Mouse (Mus musculus): ENCODE data around the gene Rptor. TPM values are rescaled to one million over a fixed set of nuclear protein-coding genes. Genes with fewer than 3 reads are reported as not detected.
A peak's percentile ranks its signal among the peaks of the same experiment; 100 is the strongest.

Rptor gene
- polyA plus RNA-seq, 1 experiment from 2014 or later: 7.1 TPM

GRCm38 (mm10) chr11:119868138-119868537, 265.4 kb downstream of the Rptor start:
- TF ChIP-seq CTCF (IDR thresholded peaks at IDR 0.05; ENCODE audit: low read depth): no peak
- H3K9ac ChIP-seq (ENCODE audit: low read depth, low read length): no peak overlapping the region
- H3K4me3 ChIP-seq (replicated peaks; ENCODE audit: low read depth, low read length): no peak overlapping the region
- H3K9me3 ChIP-seq (replicated peaks; ENCODE audit: low read length): no peaks in the 10 kb centered on the region
- H3K27ac ChIP-seq: no peak overlapping the region
- H3K4me2 ChIP-seq (ENCODE audit: low read length): no peak overlapping the region
- ATAC-seq (replicated peaks; ENCODE audit: low FRiP score, low read depth) (no peak), DNase-seq (ENCODE audit: low spot score) (no peak)
- H3K36me3 ChIP-seq (ENCODE audit: insufficient read depth, low read length): peaks cover 21% of the 10 kb centered on the region; the same call in 1 of the 2 replicates
- no peaks in the 10 kb centered on the region for H3K27me3 ChIP-seq (ENCODE audit: insufficient read depth, low read length)
- WGBS: 75% methylated on average over 3 of the region's 3 CpGs
- no peaks in the 10 kb centered on the region for H3K4me1 ChIP-seq (replicated peaks; ENCODE audit: insufficient read depth, low read length)

GRCm38 (mm10) chr11:119868556-119868955, 265.9 kb downstream of the Rptor start:
- Histone ChIP-seq H3K4me3 (replicated peaks; ENCODE audit: low read depth, low read length) (no peak overlapping the region), H3K9me3 (replicated peaks; ENCODE audit: low read length) (no peaks in the 10 kb centered on the region), H3K4me2 (ENCODE audit: low read length) (no peak overlapping the region), H3K9ac (ENCODE audit: low read depth, low read length) (no peak overlapping the region), H3K27ac (no peak overlapping the region), H3K27me3 (ENCODE audit: insufficient read depth, low read length) (no peaks in the 10 kb centered on the region), H3K36me3 (ENCODE audit: insufficient read depth, low read length) (peaks cover 21% of the 10 kb centered on the region; the same call in 1 of the 2 replicates), H3K4me1 (replicated peaks; ENCODE audit: insufficient read depth, low read length) (no peaks in the 10 kb centered on the region)
- WGBS: 77% methylated on average over 4 of the region's 4 CpGs
- ATAC-seq (replicated peaks; ENCODE audit: low FRiP score, low read depth) (no peak), DNase-seq (ENCODE audit: low spot score) (peak; percentile 11)
- TF ChIP-seq CTCF (IDR thresholded peaks at IDR 0.05; ENCODE audit: low read depth): no peak

- H3K9ac ChIP-seq (ENCODE audit: low read depth, low read length): no peak overlapping the region
- no peak for DNase-seq (ENCODE audit: low spot score)
- H3K36me3 ChIP-seq (ENCODE audit: insufficient read depth, low read length): peaks cover 37% of the 10 kb centered on the region
- H3K4me2 ChIP-seq (ENCODE audit: low read length): no peak overlapping the region
- 88% methylated on average over 7 of the region's 7 CpGs for WGBS
- no peak for TF ChIP-seq CTCF (IDR thresholded peaks at IDR 0.05; ENCODE audit: low read depth)
- no peaks in the 10 kb centered on the region for H3K4me1 ChIP-seq (replicated peaks; ENCODE audit: insufficient read depth, low read length)
- no peaks in the 10 kb centered on the region for H3K9me3 ChIP-seq (replicated peaks; ENCODE audit: low read length)
- no peak for ATAC-seq (replicated peaks; ENCODE audit: low FRiP score, low read depth)
- H3K27me3 ChIP-seq (ENCODE audit: insufficient read depth, low read length): no peaks in the 10 kb centered on the region
- H3K27ac ChIP-seq: no peak overlapping the region
- no peak overlapping the region for H3K4me3 ChIP-seq (replicated peaks; ENCODE audit: low read depth, low read length)
Observed at GRCm38 (mm10) chr11:119871141-119871540, 268.4 kb downstream of the Rptor start.

- Histone ChIP-seq H3K27ac (no peak overlapping the region), H3K4me2 (ENCODE audit: low read length) (no peak overlapping the region), H3K36me3 (ENCODE audit: insufficient read depth, low read length) (peaks cover 40% of the 10 kb centered on the region), H3K9me3 (replicated peaks; ENCODE audit: low read length) (no peaks in the 10 kb centered on the region), H3K4me3 (replicated peaks; ENCODE audit: low read depth, low read length) (no peak overlapping the region), H3K27me3 (ENCODE audit: insufficient read depth, low read length) (no peaks in the 10 kb centered on the region), H3K9ac (ENCODE audit: low read depth, low read length) (no peak overlapping the region), H3K4me1 (replicated peaks; ENCODE audit: insufficient read depth, low read length) (no peaks in the 10 kb centered on the region)
- no peak for TF ChIP-seq CTCF (IDR thresholded peaks at IDR 0.05; ENCODE audit: low read depth)
- ATAC-seq (replicated peaks; ENCODE audit: low FRiP score, low read depth): no peak
- DNase-seq (ENCODE audit: low spot score): no peak
- 92% methylated on average over 4 of the region's 4 CpGs for WGBS
Observed at GRCm38 (mm10) chr11:119873643-119874042, 270.9 kb downstream of the Rptor start.

GRCm38 (mm10) chr11:119874841-119875240, 272.1 kb downstream of the Rptor start:
- no peak overlapping the region for H3K27ac ChIP-seq
- H3K4me3 ChIP-seq (replicated peaks; ENCODE audit: low read depth, low read length): no peak overlapping the region
- 85% methylated on average over 1 of the region's 1 CpGs for WGBS
- no peak overlapping the region for H3K9ac ChIP-seq (ENCODE audit: low read depth, low read length)
- no peak for TF ChIP-seq CTCF (IDR thresholded peaks at IDR 0.05; ENCODE audit: low read depth)
- H3K9me3 ChIP-seq (replicated peaks; ENCODE audit: low read length): no peaks in the 10 kb centered on the region
- no peak overlapping the region for H3K4me2 ChIP-seq (ENCODE audit: low read length)
- no peak for DNase-seq (ENCODE audit: low spot score)
- no peaks in the 10 kb centered on the region for H3K4me1 ChIP-seq (replicated peaks; ENCODE audit: insufficient read depth, low read length)
- no peak for ATAC-seq (replicated peaks; ENCODE audit: low FRiP score, low read depth)
- H3K27me3 ChIP-seq (ENCODE audit: insufficient read depth, low read length): no peaks in the 10 kb centered on the region
- H3K36me3 ChIP-seq (ENCODE audit: insufficient read depth, low read length): peaks cover 40% of the 10 kb centered on the region

- H3K27me3 ChIP-seq (ENCODE audit: insufficient read depth, low read length): no peaks in the 10 kb centered on the region
- H3K9ac ChIP-seq (ENCODE audit: low read depth, low read length): no peak overlapping the region
- H3K36me3 ChIP-seq (ENCODE audit: insufficient read depth, low read length): peaks cover 44% of the 10 kb centered on the region
- no peak for DNase-seq (ENCODE audit: low spot score)
- no peak overlapping the region for H3K27ac ChIP-seq
- TF ChIP-seq CTCF (IDR thresholded peaks at IDR 0.05; ENCODE audit: low read depth): no peak
- no peaks in the 10 kb centered on the region for H3K9me3 ChIP-seq (replicated peaks; ENCODE audit: low read length)
- no peak overlapping the region for H3K4me3 ChIP-seq (replicated peaks; ENCODE audit: low read depth, low read length)
- H3K4me1 ChIP-seq (replicated peaks; ENCODE audit: insufficient read depth, low read length): no peaks in the 10 kb centered on the region
- H3K4me2 ChIP-seq (ENCODE audit: low read length): no peak overlapping the region
- 84% methylated on average over 9 of the region's 9 CpGs for WGBS
- no peak for ATAC-seq (replicated peaks; ENCODE audit: low FRiP score, low read depth)
Observed at GRCm38 (mm10) chr11:119875685-119876084, 273.0 kb downstream of the Rptor start.

GRCm38 (mm10) chr11:119877124-119877523, 274.4 kb downstream of the Rptor start:
- WGBS: 85% methylated on average over 7 of the region's 7 CpGs
- Histone ChIP-seq H3K27ac (no peak overlapping the region), H3K36me3 (ENCODE audit: insufficient read depth, low read length) (peaks cover 44% of the 10 kb centered on the region), H3K27me3 (ENCODE audit: insufficient read depth, low read length) (no peaks in the 10 kb centered on the region), H3K4me2 (ENCODE audit: low read length) (no peak overlapping the region), H3K4me3 (replicated peaks; ENCODE audit: low read depth, low read length) (no peak overlapping the region), H3K9me3 (replicated peaks; ENCODE audit: low read length) (no peaks in the 10 kb centered on the region), H3K4me1 (replicated peaks; ENCODE audit: insufficient read depth, low read length) (no peaks in the 10 kb centered on the region), H3K9ac (ENCODE audit: low read depth, low read length) (no peak overlapping the region)
- ATAC-seq (replicated peaks; ENCODE audit: low FRiP score, low read depth) (no peak), DNase-seq (ENCODE audit: low spot score) (no peak)
- TF ChIP-seq CTCF (IDR thresholded peaks at IDR 0.05; ENCODE audit: low read depth): no peak

Data from kidney, postnatal 0 days (tissue).